ENCODE assay signal across 13 mouse cellular contexts in genomic region chr12:102661772-102662171, GRCm38 (mm10). TPM values are rescaled to one million over a fixed set of nuclear protein-coding genes. Genes with fewer than 3 reads are reported as not detected.
A peak's percentile ranks its signal among the peaks of the same experiment; 100 is the strongest.
DNase-seq lines count a peak whose midpoint lies in the region; ATAC-seq lines count a peak whose summit lies in the region.
"Had no signal": no experiment of that assay in that cellular context is flagged by ENCODE, and none has a peak within 500 bp of the region (broad histone marks: within the 10 kb centered on the region; RNA-seq: fewer than 3 reads in every experiment).

No protein-coding gene starts in this region.

- no peak overlapping the region for H3K4me2 ChIP-seq in hindbrain, embryonic 14.5 days (replicated peaks)
- H3K4me2 ChIP-seq: embryonic facial prominence, embryonic 15.5 days had no signal

- peaks cover 26% of the 10 kb centered on the region for H3K4me1 ChIP-seq in hindbrain, embryonic 10.5 days (replicated peaks)
- H3K4me1 ChIP-seq in hindbrain, embryonic 14.5 days (replicated peaks; ENCODE audit: control insufficient read depth, insufficient read depth, low read length) = no peaks in the 10 kb centered on the region

- no peak overlapping the region for H3K9ac ChIP-seq in hindbrain, embryonic 14.5 days
- H3K9ac ChIP-seq: embryonic facial prominence, embryonic 15.5 days had no signal

- DNase-seq in cerebellum, adult 9-10 months = peak; percentile 66
- DNase-seq in cerebellum, adult 8-10 months = no peak
- DNase-seq in hindbrain, embryonic 10.5 days (ENCODE audit: low spot score) = no peak
- DNase-seq in hindbrain, embryonic 14.5 days (ENCODE audit: low spot score) = no peak
- peak; percentile 36 for DNase-seq in urinary bladder, postnatal 14 days (ENCODE audit: low spot score)
- DNase-seq in urinary bladder, postnatal 10 days (ENCODE audit: low spot score) = no peak
- no peak for DNase-seq in spleen, postnatal 36 days (ENCODE audit: low spot score in 2 of 2)
- DNase-seq in cerebellum, postnatal 4 days (ENCODE audit: low spot score in 2 of 2) = no peak
- DNase-seq: heart, postnatal 14 days; kidney, adult 8-10 months; liver; thymus, adult 2 months had no signal

- no peaks in the 10 kb centered on the region for H3K27me3 ChIP-seq in hindbrain, embryonic 10.5 days (ENCODE audit: insufficient read depth, poor library complexity, severe bottlenecking)
- H3K27me3 ChIP-seq in hindbrain, embryonic 14.5 days (ENCODE audit: control insufficient read depth, insufficient read depth, low read length) = no peaks in the 10 kb centered on the region
- H3K27me3 ChIP-seq: embryonic facial prominence, embryonic 15.5 days had no signal

- no peak for ATAC-seq in hindbrain, embryonic 14.5 days (ENCODE audit: low FRiP score)

- peak overlapping the region; percentile 30; the same call in 1 of the 2 replicates for H3K27ac ChIP-seq in hindbrain, embryonic 10.5 days
- no peak overlapping the region for H3K27ac ChIP-seq in hindbrain, embryonic 14.5 days
- H3K27ac ChIP-seq: embryonic facial prominence, embryonic 15.5 days had no signal

- no peaks in the 10 kb centered on the region for H3K9me3 ChIP-seq in hindbrain, embryonic 10.5 days
- H3K9me3 ChIP-seq in hindbrain, embryonic 14.5 days (ENCODE audit: control insufficient read depth, low read length) = no peaks in the 10 kb centered on the region
- H3K9me3 ChIP-seq: embryonic facial prominence, embryonic 15.5 days had no signal

- 80% methylated on average over 7 of the region's 7 CpGs for WGBS in hindbrain, embryonic 10.5 days
- 77% methylated on average over 7 of the region's 7 CpGs for WGBS in hindbrain, embryonic 14.5 days

- no peak overlapping the region for H3K4me3 ChIP-seq in hindbrain, embryonic 10.5 days
- H3K4me3 ChIP-seq in hindbrain, embryonic 14.5 days (replicated peaks; ENCODE audit: low read length) = no peak overlapping the region
- H3K4me3 ChIP-seq: embryonic facial prominence, embryonic 15.5 days had no signal

- no peaks in the 10 kb centered on the region for H3K36me3 ChIP-seq in hindbrain, embryonic 10.5 days
- H3K36me3 ChIP-seq in hindbrain, embryonic 14.5 days (replicated peaks; ENCODE audit: control insufficient read depth, insufficient read depth) = no peaks in the 10 kb centered on the region
- H3K36me3 ChIP-seq: embryonic facial prominence, embryonic 15.5 days had no signal

RNA-seq across cellular contexts. Expression of gene Itpk1, which starts 43.0 kb away (rescaled TPM):
- 20.5 and 29.2 TPM in 2 replicates for polyA plus RNA-seq in hindbrain, embryonic 10.5 days (2016; fragmentation: Nextera tagmentation; extraction: Ambion mirVana)
- polyA plus RNA-seq in hindbrain, embryonic 14.5 days (2014; fragmentation: Nextera tagmentation; extraction: Ambion mirVana) = 31.6 and 35.0 TPM in 2 replicates

Comparison
In these comparisons a context has a peak if more than half of its experiments do, and no peak if none do; other contexts are left out.
1. DNase-seq: peak in cerebellum, adult 9-10 months (single experiment) and urinary bladder, postnatal 14 days (single experiment); none in cerebellum, adult 8-10 months (single experiment), hindbrain, embryonic 10.5 days (single experiment), hindbrain, embryonic 14.5 days (single experiment), urinary bladder, postnatal 10 days (single experiment), spleen, postnatal 36 days (0 of 2) and cerebellum, postnatal 4 days (0 of 2).